Mouse (Mus musculus): Measurements from ENCODE around the gene Rap1a. TPM values are rescaled to one million over a fixed set of nuclear protein-coding genes. Genes with fewer than 3 reads are reported as not detected.

Gene Rap1a
- polyA plus RNA-seq, 1 experiment from 2014 or later = 98.9 TPM

- H3K4me1 ChIP-seq (ENCODE audit: control insufficient read depth, low read depth, low read length) = no peaks in the 10 kb centered on the region
- no peak overlapping the region for H3K4me3 ChIP-seq (ENCODE audit: low read depth, low read length)
- H3K9me3 ChIP-seq (replicated peaks; ENCODE audit: control insufficient read depth, low read length) = no peaks in the 10 kb centered on the region
- no peak for ATAC-seq (ENCODE audit: low read depth)
- no peaks in the 10 kb centered on the region for H3K27me3 ChIP-seq (ENCODE audit: control insufficient read depth, insufficient read depth, low read depth, low read length)
- no peak overlapping the region for H3K4me2 ChIP-seq (ENCODE audit: low read depth, low read length)
- 69% methylated on average over 4 of the region's 4 CpGs for WGBS (ENCODE audit: insufficient replicate concordance)
- no peaks in the 10 kb centered on the region for H3K36me3 ChIP-seq (ENCODE audit: control insufficient read depth, insufficient read depth)
- no peak overlapping the region for H3K27ac ChIP-seq (ENCODE audit: low read length)
- H3K9ac ChIP-seq (ENCODE audit: low read depth, low read length) = no peak overlapping the region
These were observed 80.6 kb downstream of the Rap1a start for GRCm38 (mm10) chr3:105720514-105720913.

- H3K4me3 ChIP-seq (ENCODE audit: low read depth, low read length) = no peak overlapping the region
- H3K9me3 ChIP-seq (replicated peaks; ENCODE audit: control insufficient read depth, low read length) = no peaks in the 10 kb centered on the region
- no peaks in the 10 kb centered on the region for H3K27me3 ChIP-seq (ENCODE audit: control insufficient read depth, insufficient read depth, low read depth, low read length)
- no peak overlapping the region for H3K27ac ChIP-seq (ENCODE audit: low read length)
- no peak overlapping the region for H3K4me2 ChIP-seq (ENCODE audit: low read depth, low read length)
- H3K4me1 ChIP-seq (ENCODE audit: control insufficient read depth, low read depth, low read length) = no peaks in the 10 kb centered on the region
- H3K36me3 ChIP-seq (ENCODE audit: control insufficient read depth, insufficient read depth) = no peaks in the 10 kb centered on the region
- H3K9ac ChIP-seq (ENCODE audit: low read depth, low read length) = no peak overlapping the region
- ATAC-seq (ENCODE audit: low read depth) = no peak
- WGBS (ENCODE audit: insufficient replicate concordance) = 44% methylated on average over 4 of the region's 4 CpGs
These were observed 81.2 kb downstream of the Rap1a start for GRCm38 (mm10) chr3:105719979-105720378.

DNA sequence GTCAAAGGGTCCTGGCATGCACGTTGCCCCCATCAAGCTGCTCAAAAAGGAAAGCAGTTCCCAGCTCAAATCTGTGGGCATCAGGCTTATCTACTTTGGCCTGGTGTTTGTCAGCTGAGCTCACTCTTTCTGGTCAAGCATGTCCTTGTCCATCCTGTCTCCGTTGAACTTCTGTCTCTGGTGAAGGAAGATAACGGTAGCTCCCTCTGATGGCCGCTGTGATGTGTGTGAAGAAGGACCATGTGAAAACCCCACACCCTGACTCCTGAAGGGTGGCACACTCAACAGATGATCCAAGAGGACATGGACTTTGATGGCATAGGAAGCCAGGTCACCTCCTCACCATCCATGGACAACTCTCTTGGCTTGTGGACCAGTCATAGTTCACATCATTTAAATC, 82.4 kb downstream of the Rap1a start:
- Histone ChIP-seq H3K9me3 (replicated peaks; ENCODE audit: control insufficient read depth, low read length) (no peaks in the 10 kb centered on the region), H3K36me3 (ENCODE audit: control insufficient read depth, insufficient read depth) (no peaks in the 10 kb centered on the region), H3K4me2 (ENCODE audit: low read depth, low read length) (no peak overlapping the region), H3K27me3 (ENCODE audit: control insufficient read depth, insufficient read depth, low read depth, low read length) (no peaks in the 10 kb centered on the region), H3K4me1 (ENCODE audit: control insufficient read depth, low read depth, low read length) (no peaks in the 10 kb centered on the region), H3K27ac (ENCODE audit: low read length) (no peak overlapping the region), H3K4me3 (ENCODE audit: low read depth, low read length) (no peak overlapping the region), H3K9ac (ENCODE audit: low read depth, low read length) (no peak overlapping the region)
- WGBS (ENCODE audit: insufficient replicate concordance) = 22% methylated on average over 4 of the region's 4 CpGs
- ATAC-seq (ENCODE audit: low read depth) = no peak

- Histone ChIP-seq H3K9ac (ENCODE audit: low read depth, low read length) (no peak overlapping the region), H3K4me2 (ENCODE audit: low read depth, low read length) (no peak overlapping the region), H3K27ac (ENCODE audit: low read length) (no peak overlapping the region), H3K36me3 (ENCODE audit: control insufficient read depth, insufficient read depth) (no peaks in the 10 kb centered on the region), H3K9me3 (replicated peaks; ENCODE audit: control insufficient read depth, low read length) (no peaks in the 10 kb centered on the region), H3K27me3 (ENCODE audit: control insufficient read depth, insufficient read depth, low read depth, low read length) (no peaks in the 10 kb centered on the region), H3K4me1 (ENCODE audit: control insufficient read depth, low read depth, low read length) (no peaks in the 10 kb centered on the region), H3K4me3 (ENCODE audit: low read depth, low read length) (no peak overlapping the region)
- WGBS (ENCODE audit: insufficient replicate concordance) = 69% methylated on average over 11 of the region's 11 CpGs
- no peak for ATAC-seq (ENCODE audit: low read depth)
These were observed 83.1 kb downstream of the Rap1a start for GRCm38 (mm10) chr3:105717856-105718555.

DNA sequence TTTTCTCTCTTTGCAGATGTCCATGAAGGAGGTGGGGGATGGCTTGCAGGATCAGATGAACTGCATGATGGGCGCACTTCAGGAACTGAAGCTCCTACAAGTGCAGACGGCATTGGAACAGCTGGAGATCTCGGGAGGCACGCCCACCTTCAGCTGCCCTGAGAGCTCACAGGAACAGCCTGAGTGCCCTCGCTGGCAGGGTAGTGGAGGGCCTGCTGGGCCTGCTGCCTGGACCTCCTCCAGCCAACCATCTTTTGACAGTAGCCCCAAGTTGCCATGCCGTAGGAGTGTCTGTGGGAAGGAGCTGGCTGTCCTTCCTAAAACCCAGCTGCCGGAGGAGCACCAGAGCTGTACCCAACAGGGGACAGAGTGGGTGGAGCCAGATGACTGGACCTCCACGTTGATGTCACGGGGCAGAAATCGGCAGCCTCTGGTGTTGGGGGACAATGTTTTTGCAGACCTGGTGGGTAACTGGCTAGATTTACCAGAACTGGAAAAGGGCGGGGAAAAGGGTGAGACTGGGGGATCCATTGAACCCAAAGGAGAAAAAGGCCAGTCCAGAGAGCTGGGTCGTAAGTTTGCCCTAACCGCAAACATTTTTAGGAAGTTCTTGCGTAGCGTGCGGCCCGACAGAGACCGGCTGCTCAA, 84.7 kb downstream of the Rap1a start:
- H3K4me3 ChIP-seq (ENCODE audit: low read depth, low read length) = no peak overlapping the region
- H3K27me3 ChIP-seq (ENCODE audit: control insufficient read depth, insufficient read depth, low read depth, low read length) = no peaks in the 10 kb centered on the region
- no peaks in the 10 kb centered on the region for H3K4me1 ChIP-seq (ENCODE audit: control insufficient read depth, low read depth, low read length)
- no peak overlapping the region for H3K9ac ChIP-seq (ENCODE audit: low read depth, low read length)
- no peak overlapping the region for H3K4me2 ChIP-seq (ENCODE audit: low read depth, low read length)
- no peaks in the 10 kb centered on the region for H3K36me3 ChIP-seq (ENCODE audit: control insufficient read depth, insufficient read depth)
- H3K27ac ChIP-seq (ENCODE audit: low read length) = no peak overlapping the region
- no peaks in the 10 kb centered on the region for H3K9me3 ChIP-seq (replicated peaks; ENCODE audit: control insufficient read depth, low read length)
- 69% methylated on average over 18 of the region's 18 CpGs for WGBS (ENCODE audit: insufficient replicate concordance)
- ATAC-seq (ENCODE audit: low read depth) = no peak

GRCm38 (mm10) chr3:105714820-105715167, 86.3 kb downstream of the Rap1a start:
- H3K27me3 ChIP-seq (ENCODE audit: control insufficient read depth, insufficient read depth, low read depth, low read length) = no peaks in the 10 kb centered on the region
- H3K36me3 ChIP-seq (ENCODE audit: control insufficient read depth, insufficient read depth) = no peaks in the 10 kb centered on the region

GRCm38 (mm10) chr3:105714091-105714819, 86.9 kb downstream of the Rap1a start:
- no peak overlapping the region for H3K4me2 ChIP-seq (ENCODE audit: low read depth, low read length)

More at GRCm38 (mm10) chr3:105714820-105715167, 86.3 kb downstream of the Rap1a start:
- Histone ChIP-seq H3K4me1 (ENCODE audit: control insufficient read depth, low read depth, low read length) (no peaks in the 10 kb centered on the region), H3K9me3 (replicated peaks; ENCODE audit: control insufficient read depth, low read length) (no peaks in the 10 kb centered on the region), H3K9ac (ENCODE audit: low read depth, low read length) (no peak overlapping the region), H3K27ac (ENCODE audit: low read length) (no peak overlapping the region), H3K4me3 (ENCODE audit: low read depth, low read length) (no peak overlapping the region), H3K4me2 (ENCODE audit: low read depth, low read length) (no peak overlapping the region)
- ATAC-seq (ENCODE audit: low read depth) = no peak

DNA sequence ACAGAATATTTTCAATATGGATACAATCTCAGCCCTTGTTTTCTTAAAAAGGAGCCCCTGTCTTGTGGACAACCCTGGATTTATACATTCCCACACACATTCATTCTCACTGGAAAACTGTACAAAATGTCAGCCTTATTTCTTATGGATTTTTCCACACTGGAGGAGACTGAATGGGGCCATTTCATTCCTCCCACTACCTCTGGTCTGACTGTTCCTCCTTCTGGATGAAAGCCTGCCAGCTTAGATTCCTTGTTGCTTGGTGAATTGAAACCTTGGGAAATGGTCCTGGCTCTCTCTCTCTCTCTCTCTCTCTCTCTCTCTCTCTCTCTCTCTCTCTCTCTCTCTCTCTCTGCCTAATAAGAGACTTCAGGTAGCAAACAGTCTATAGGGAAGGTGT, 88.3 kb downstream of the Rap1a start:
- Histone ChIP-seq H3K4me1 (ENCODE audit: control insufficient read depth, low read depth, low read length) (no peaks in the 10 kb centered on the region), H3K4me3 (ENCODE audit: low read depth, low read length) (no peak overlapping the region), H3K9me3 (replicated peaks; ENCODE audit: control insufficient read depth, low read length) (no peaks in the 10 kb centered on the region), H3K27me3 (ENCODE audit: control insufficient read depth, insufficient read depth, low read depth, low read length) (no peaks in the 10 kb centered on the region), H3K36me3 (ENCODE audit: control insufficient read depth, insufficient read depth) (no peaks in the 10 kb centered on the region), H3K4me2 (ENCODE audit: low read depth, low read length) (no peak overlapping the region), H3K9ac (ENCODE audit: low read depth, low read length) (no peak overlapping the region), H3K27ac (ENCODE audit: low read length) (no peak overlapping the region)
- no peak for ATAC-seq (ENCODE audit: low read depth)

More at GRCm38 (mm10) chr3:105714091-105714819, 86.9 kb downstream of the Rap1a start:
- 41% methylated on average over 8 of the region's 8 CpGs for WGBS (ENCODE audit: insufficient replicate concordance)
- no peak overlapping the region for H3K4me3 ChIP-seq (ENCODE audit: low read depth, low read length)
- no peak for ATAC-seq (ENCODE audit: low read depth)
- H3K27ac ChIP-seq (ENCODE audit: low read length) = no peak overlapping the region
- no peaks in the 10 kb centered on the region for H3K36me3 ChIP-seq (ENCODE audit: control insufficient read depth, insufficient read depth)
- no peaks in the 10 kb centered on the region for H3K27me3 ChIP-seq (ENCODE audit: control insufficient read depth, insufficient read depth, low read depth, low read length)
- no peaks in the 10 kb centered on the region for H3K4me1 ChIP-seq (ENCODE audit: control insufficient read depth, low read depth, low read length)
- H3K9me3 ChIP-seq (replicated peaks; ENCODE audit: control insufficient read depth, low read length) = no peaks in the 10 kb centered on the region
- H3K9ac ChIP-seq (ENCODE audit: low read depth, low read length) = no peak overlapping the region

DNA sequence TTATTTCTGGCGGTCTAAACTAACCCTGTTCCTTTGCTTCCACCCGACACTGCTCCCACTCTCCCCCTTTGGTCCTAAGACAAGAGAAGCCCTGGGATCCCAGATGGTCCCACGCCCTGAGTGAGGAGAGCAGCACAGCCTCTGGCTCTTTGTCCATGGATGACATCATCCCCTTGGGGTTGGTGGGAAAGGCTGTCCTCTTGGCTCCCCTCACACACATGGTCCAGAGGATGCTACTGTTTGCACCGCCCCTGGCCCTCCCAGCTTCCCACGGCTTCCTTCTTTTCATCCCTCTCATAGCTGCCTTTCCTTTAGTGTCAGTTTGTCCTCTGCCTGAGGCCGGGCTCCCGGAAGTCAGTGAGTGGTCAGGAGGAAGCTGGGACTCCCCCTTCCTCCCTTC, 89.4 kb downstream of the Rap1a start:
- no peak for ATAC-seq (ENCODE audit: low read depth)
- 52% methylated on average over 7 of the region's 7 CpGs for WGBS (ENCODE audit: insufficient replicate concordance)
- no peaks in the 10 kb centered on the region for H3K9me3 ChIP-seq (replicated peaks; ENCODE audit: control insufficient read depth, low read length)

More for the DNA sequence above, 89.4 kb downstream of the Rap1a start:
- H3K27ac ChIP-seq (ENCODE audit: low read length) = no peak overlapping the region
- no peaks in the 10 kb centered on the region for H3K36me3 ChIP-seq (ENCODE audit: control insufficient read depth, insufficient read depth)
- H3K27me3 ChIP-seq (ENCODE audit: control insufficient read depth, insufficient read depth, low read depth, low read length) = peaks cover 5% of the 10 kb centered on the region; the same call in 1 of the 2 replicates
- no peak overlapping the region for H3K9ac ChIP-seq (ENCODE audit: low read depth, low read length)
- H3K4me1 ChIP-seq (ENCODE audit: control insufficient read depth, low read depth, low read length) = no peaks in the 10 kb centered on the region
- H3K4me2 ChIP-seq (ENCODE audit: low read depth, low read length) = no peak overlapping the region
- H3K4me3 ChIP-seq (ENCODE audit: low read depth, low read length) = no peak overlapping the region

Measured in liver, embryonic 16.5 days (tissue).